Mouse (Mus musculus): Measurements from ENCODE around the gene Kmt5a. TPM values are rescaled to one million over a fixed set of nuclear protein-coding genes. Genes with fewer than 3 reads are reported as not detected.

Gene Kmt5a
- total RNA-seq (2015) (285 and 312 TPM in 2 replicates), total RNA-seq (2017) (134 and 164 TPM in 2 replicates)

- ATAC-seq (replicated peaks; ENCODE audit: poor library complexity): peak; percentile 89
These were observed at the start of gene Kmt5a for GRCm38 (mm10) chr5:124439447-124440093. Kmt5a (plus strand) TSS chr5:124439930.

DNA sequence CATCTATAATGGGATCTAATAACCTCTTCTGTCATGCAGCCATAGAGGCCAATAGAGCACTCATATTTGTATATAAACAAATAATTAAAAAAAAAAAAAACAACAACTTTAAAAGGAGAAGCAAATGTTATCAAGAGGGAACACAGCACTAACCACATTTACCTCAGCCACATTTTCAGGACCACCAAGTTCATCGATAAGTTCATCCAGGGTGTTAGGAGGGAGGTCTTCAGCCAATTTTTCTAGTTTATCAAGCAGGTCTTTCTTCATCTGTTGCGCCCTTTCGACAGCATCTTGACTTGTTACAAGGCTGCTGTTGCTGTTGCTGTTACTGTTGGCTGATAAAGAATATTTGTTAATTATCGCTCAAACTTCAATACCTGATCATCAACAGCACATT is 47.3 kb upstream of the Kmt5a start:
- ATAC-seq (replicated peaks; ENCODE audit: poor library complexity): no peak

DNA sequence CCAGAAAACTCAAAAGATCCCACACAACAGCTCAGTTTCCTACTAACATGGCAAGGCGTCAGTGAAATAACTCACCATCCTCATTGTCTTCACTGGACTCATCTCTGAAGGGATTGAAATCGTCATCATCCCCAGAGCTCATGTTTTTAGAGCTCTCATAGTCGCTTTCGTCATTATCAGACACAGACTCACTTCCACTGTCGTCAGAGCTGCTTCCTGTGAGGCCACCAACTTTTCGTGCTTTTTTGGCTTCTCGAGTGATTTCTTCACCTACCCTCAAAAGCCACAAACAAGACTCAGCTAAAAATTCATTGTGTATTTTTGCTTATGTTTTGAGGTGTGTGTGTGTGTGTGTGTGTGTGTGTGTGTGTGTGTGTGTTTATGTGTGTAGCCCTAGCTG is 46.0 kb upstream of the Kmt5a start:
- peak; percentile 52 for ATAC-seq (replicated peaks; ENCODE audit: poor library complexity)

- ATAC-seq (replicated peaks; ENCODE audit: poor library complexity): 0 out of 2 replicates have a peak, but pooled peaks have one; percentile 48
These were observed 28.9 kb upstream of the Kmt5a start for GRCm38 (mm10) chr5:124410808-124411207.

DNA sequence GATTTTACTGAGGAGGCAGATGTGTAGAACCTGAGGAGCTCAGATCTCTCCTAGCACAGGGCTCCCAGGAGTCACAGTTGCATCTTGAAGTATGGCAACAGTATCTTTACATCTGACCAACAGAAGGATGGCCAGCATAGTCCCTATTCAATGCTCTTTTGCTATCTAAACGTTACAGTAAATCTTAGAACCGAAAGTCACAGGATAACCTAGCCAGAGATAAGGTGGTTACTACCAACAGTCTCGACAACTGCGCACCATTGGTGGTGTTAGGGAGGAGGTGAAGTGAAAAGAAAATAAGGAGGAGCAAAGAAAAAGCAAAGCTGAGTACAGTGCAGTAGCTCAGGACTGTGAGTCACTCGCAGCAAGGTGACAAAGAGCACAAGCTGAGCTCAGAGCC is 27.6 kb upstream of the Kmt5a start:
- peak; percentile 72 for ATAC-seq (replicated peaks; ENCODE audit: poor library complexity)

DNA sequence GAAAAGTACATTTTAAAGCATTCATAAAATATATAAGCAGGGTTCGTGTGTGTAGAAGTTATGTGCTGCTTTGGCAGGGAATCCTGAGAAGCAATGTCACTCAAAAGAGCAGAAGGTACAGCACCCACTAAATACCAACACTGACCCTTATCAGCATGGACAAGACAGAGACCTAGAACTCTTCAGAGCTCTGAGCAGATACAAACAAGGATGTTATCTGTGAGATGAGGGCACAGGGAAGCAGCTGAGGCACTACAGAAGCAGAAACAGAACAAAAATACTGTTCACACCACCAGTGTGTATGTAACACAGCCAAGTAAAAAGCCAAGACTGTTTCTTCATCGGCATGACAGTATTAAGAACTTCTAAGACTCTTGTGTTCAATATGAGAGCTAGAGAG is 20.8 kb upstream of the Kmt5a start:
- ATAC-seq (replicated peaks; ENCODE audit: poor library complexity): peak; percentile 96

DNA sequence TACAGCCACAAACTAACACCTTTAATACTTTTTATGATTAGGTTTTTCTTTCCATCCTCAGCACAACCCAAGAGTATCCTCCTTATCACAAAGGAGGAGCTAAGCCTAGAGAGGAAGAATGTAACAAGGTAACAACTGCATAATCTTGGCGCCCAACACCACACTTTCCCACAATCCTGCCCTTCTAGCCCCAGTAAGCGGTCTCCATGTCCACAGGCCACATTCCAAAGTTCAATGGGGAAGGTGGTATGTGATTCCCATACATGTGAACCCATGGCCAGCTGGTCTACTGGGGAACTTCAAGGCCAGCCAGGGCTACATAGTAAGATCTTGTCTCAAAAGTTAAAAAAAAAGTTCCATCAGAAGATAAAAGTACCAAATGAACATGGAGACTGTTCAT is 17.9 kb upstream of the Kmt5a start:
- no peak for ATAC-seq (replicated peaks; ENCODE audit: poor library complexity)

DNA sequence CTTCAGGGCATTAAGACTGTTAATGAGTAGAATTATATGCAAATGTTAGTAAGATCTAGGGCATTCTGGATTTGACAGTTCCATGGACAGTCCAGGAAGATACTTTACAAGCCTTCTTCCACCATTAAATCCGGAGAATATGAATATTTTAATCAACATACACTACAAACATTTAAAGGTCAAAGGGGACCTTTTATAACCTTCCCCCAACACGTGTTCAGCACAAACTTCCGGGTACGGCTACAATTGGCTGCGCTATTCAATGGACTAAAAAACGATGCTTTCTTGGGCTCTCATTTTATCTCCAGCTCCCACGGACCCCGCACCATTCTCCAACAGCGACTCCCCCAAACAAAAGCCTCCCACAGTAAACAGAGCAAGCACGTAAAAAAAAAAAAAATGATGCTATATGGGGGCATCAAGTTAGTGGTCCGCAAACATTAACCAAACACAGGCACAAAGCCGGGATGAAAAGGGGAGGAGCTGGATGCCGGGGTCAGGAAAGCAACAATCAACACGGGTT is 15.5 kb upstream of the Kmt5a start:
- peak; percentile 38 for ATAC-seq (replicated peaks; ENCODE audit: poor library complexity)

DNA sequence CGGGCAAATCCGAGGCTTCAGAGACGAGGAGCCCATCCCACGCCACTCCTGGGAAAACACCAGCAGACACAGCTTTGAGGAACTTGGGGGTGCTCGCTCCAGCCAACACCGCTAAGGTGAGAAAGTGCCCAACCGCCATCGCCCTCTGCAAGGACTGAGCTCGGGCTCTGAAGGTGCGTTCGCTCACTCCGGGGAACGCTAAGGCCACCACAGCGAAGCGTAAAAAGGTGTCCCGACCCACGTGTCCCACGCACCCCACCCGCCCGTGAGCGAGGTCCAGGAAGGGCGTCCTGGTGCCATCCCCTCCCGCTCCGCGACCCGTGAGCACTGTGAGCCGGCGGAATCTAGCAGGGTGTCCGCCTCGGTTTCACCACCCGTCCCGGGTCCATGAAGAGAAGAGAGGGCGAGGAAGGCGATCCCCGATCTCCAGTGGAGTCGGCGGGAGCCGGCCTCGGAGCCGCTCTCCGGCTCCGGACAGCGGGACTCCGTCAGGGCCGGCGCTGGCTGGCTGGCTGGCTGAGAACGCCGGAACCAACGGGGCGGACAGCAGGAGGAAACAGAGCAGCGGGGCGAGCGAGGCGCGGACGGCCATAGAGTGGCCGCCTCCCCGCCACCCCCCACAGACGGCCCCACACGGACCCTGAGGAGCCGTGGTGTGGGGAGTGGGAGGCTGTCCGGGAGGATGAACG is 14.9 kb upstream of the Kmt5a start:
- ATAC-seq (replicated peaks; ENCODE audit: poor library complexity): peak; percentile 6; the same call in 1 of the 2 replicates

DNA sequence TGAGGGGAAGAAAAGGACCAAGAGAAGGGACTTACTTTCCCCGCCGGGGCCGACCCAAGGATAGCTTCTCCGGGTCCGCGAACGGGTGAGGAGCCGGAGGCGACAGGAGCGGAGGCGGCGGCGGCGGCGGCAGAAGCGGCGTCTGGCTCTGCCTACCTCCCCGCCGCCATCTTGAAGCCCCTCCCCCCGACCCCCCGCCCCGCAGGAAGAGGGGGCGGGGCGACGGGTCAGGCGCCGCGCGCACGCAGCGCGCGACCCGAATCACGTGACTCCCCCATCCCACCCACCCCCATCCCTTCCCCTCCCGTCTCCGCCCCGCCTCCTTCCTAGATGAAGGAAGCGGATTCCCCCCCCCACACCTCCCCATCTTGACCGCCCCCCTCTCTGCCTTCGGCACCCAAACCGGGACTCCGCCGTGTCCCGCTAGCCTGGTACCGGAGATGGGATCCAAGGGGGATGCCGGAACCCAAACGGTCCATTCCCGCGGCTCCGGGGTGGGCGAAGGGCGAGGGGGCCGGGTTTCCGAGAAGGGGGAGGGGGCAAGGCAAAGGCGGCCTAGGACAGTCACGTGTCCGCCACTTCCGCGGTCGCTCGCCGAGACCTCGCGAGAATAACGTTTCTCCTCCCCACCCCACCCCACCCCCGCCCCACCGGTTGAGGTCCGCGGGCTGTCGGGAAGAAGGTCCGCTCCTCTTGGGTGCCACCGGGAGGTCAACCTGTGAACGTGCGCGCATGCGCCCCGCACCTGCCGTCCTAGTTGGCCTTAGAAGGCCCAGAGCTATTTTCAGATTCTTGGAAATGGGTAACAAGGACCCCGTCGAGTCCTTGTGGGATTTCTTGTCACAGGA is 14.1 kb upstream of the Kmt5a start, which contains the start of gene Sbno1:
Gene Sbno1, minus strand, starts transcription at position 590 of the 848 bp plus-strand sequence.
- peak; percentile 94 for ATAC-seq (replicated peaks; ENCODE audit: poor library complexity)

DNA sequence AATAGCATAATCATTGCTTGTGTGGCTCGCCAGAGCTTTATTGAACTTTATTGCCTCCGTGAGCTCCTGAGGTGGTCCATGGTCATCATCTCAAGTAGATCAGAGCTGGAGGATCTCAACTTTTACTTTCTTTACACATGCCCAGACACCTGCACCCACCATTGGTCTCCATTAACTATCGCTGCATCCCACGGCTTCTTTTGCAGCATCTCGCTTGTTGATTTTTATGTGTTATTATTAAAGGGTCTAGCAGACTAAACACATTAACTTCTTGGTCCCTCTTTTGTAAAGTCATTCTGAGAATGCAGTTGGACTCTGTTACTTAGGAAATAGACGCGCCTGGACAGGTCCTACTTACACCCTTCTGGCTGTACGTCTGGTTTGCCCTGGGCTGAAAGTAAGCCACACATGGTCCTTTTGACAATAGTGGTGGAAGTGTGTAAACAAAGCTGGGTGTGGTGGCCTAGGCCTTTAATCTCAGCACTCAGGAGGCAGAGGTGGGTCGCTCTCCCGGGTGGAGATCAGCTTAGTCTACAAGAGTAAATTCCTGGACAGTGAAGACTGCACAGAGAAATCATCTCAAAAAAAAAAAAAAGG is 13.2 kb upstream of the Kmt5a start:
- ATAC-seq (replicated peaks; ENCODE audit: poor library complexity): no peak

DNA sequence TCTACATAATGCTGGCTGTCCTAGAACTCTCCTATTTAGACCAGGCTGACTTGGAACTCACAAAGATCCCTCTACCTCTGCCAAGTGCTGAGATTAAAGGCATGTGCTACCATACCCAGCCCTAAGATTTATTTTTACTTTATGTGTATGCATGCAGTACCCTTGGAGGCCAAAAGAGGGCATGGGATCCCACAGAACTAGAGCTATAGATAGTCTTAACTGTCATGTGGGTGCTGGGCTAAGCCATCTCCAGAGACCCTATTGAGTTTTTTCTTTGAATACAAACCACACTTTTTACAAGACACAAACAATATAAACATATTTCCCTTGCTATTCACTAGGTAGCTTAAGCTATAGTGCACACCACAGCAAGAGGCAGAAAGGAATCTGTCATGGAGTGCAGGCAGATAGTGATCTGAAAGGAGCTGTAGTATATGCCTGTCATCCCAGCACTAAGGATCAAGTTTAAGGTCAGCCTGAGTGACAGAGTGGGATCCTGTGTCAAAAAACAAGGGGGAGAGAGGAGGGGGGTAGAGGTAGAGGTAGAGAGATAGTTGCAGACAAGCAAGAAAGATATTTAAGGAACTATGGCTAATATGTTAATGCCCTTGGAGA is 7.2 kb upstream of the Kmt5a start:
- peak; percentile 99 for ATAC-seq (replicated peaks; ENCODE audit: poor library complexity)

DNA sequence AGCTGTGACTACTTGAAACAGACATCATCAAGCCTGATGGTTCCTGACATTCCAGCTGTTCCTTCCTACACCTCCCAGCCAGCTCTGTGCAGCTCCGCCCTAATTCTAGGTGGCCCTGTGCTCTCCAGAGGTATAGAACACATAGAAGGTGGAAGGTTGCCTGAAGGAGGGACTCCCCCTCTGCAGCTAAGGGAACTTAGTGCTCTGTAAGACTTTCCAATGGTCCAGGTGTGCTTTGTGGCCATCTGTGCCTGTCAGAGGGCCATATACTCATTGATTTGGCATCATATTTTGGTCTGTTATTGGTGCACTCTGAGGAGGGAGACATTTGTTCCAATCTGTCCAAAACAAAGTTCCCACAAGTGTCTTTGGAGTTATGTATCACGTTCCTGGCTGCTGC is 6.7 kb upstream of the Kmt5a start:
- no peak for ATAC-seq (replicated peaks; ENCODE audit: poor library complexity)

- peak; percentile 54 for ATAC-seq (replicated peaks; ENCODE audit: poor library complexity)
These were observed 1.5 kb upstream of the Kmt5a start for GRCm38 (mm10) chr5:124438229-124438628.

GRCm38 (mm10) chr5:124438746-124439145 is 984 bp upstream of the Kmt5a start:
- ATAC-seq (replicated peaks; ENCODE audit: poor library complexity): no peak

- ATAC-seq (replicated peaks; ENCODE audit: poor library complexity): peak; percentile 33
These were observed 468 bp downstream of the Kmt5a start for GRCm38 (mm10) chr5:124440094-124440701.

- ATAC-seq (replicated peaks; ENCODE audit: poor library complexity): no peak
These were observed 2.9 kb downstream of the Kmt5a start for GRCm38 (mm10) chr5:124442628-124443027.

- no peak for ATAC-seq (replicated peaks; ENCODE audit: poor library complexity)
These were observed 4.5 kb downstream of the Kmt5a start for GRCm38 (mm10) chr5:124444208-124444607.

DNA sequence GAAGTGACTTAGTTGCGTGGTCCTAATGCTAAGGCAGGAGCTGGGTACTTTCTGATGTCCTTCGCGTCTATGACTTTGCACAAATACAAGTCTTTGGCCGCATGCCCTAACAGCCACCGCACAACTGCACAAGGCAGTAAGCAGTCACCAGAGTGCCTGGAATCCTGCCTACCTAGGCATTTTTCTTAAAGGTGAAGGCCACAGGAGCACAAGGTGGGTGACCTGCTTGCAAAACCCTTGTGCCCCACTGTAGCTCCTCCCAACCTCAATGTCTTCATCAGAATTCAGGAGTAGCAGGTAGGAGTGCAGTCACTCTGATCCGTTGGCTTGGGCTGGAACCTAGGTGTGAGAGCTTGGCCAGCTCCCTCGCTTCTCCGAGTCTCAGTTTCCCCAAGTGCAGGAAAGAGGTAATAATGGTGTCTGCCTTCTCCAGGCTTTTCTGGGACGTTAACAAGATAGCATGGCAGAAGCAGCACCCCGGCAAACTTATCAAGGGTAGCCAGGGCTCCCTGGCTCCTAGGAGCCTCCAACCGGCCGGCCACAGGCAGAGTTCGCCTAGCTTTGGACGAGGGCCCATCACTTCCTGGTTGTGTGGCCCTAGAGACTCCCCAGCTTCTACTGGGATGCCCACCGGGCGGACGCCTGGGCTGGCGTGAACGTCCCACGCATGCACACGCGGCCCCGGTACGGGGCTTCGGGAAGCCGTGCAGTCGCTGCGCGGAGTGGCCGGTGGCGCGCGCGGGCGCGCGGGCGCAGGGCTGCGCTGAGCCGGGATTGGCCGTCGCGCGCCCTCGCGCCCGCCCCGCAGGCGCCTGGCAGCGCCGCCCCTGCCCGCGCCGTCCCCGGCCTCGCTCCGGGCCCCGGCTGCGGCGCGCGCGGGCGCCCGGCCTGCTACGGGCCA is 5.2 kb downstream of the Kmt5a start:
- peak; percentile 36 for ATAC-seq (replicated peaks; ENCODE audit: poor library complexity)

Data from megakaryocyte progenitor cell, adult 5-6 weeks (primary cell).